Mouse (Mus musculus) CH12.LX (cell line): ENCODE data around the gene Celf5. TPM values are rescaled to one million over a fixed set of nuclear protein-coding genes. Genes with fewer than 3 reads are reported as not detected.

Experiments used
- DNase-seq: peaks from one replicate; pipeline ENCODE4 v3.0.0-alpha.2; 2013; ENCODE audit errors: extremely low read depth
- H3K27ac ChIP-seq: 2 replicates; pipeline ENCODE4 v1.5.1; 2012; ENCODE audit warnings: low read depth, mild to moderate bottlenecking, control low read depth, moderate library complexity; ENCODE audit not compliant: insufficient read depth
- H3K27me3 ChIP-seq: replicated peaks from 2 replicates; pipeline ENCODE3; 2012; ENCODE audit warnings: inconsistent platforms
- H3K36me3 ChIP-seq, 2 experiments: replicated peaks in 1 of 2; 2 replicates each; pipeline versions ENCODE3 to v1.6.1; 2012; ENCODE audit warnings: inconsistent platforms in 1 of 2, low read length in 1 of 2, mild to moderate bottlenecking in 1 of 2, mixed read lengths in 1 of 2, moderate library complexity in 1 of 2; ENCODE audit not compliant: control insufficient read depth in 1 of 2, insufficient read depth in 1 of 2
- H3K4me1 ChIP-seq, 2 experiments: 2 replicates each; pipeline ENCODE4 v1.6.1; 2012; ENCODE audit warnings: inconsistent platforms in 1 of 2, moderate library complexity in 1 of 2; ENCODE audit not compliant: insufficient read depth in 2 of 2, control insufficient read depth in 1 of 2
- H3K4me2 ChIP-seq: 2 replicates; pipeline ENCODE4 v1.6.1; 2012; ENCODE audit warnings: low read depth, mild to moderate bottlenecking, control low read depth; ENCODE audit not compliant: poor library complexity, insufficient read depth, severe bottlenecking
- H3K4me3 ChIP-seq, 3 experiments: fragments of 150-350 bp in 1 of 3; sonication (generic) in 1 of 3; replicated peaks in 1 of 3; 2 replicates each; pipeline versions ENCODE3 to v1.5.1; 2011 to 2012; ENCODE audit warnings: low read depth in 2 of 3, low read length in 2 of 3, mild to moderate bottlenecking in 2 of 3, moderate library complexity in 2 of 3, control low read depth in 1 of 3, improper control_type of control experiment in 1 of 3, inconsistent platforms in 1 of 3, mixed read lengths in 1 of 3; ENCODE audit not compliant: poor library complexity in 1 of 3
- H3K79me2 ChIP-seq: replicated peaks from 2 replicates; pipeline ENCODE4 v1.6.1; 2012; ENCODE audit warnings: mild to moderate bottlenecking, moderate library complexity; ENCODE audit not compliant: control insufficient read depth, poor library complexity, insufficient read depth, severe bottlenecking; ENCODE audit errors: extremely low read depth
- H3K9ac ChIP-seq: 2 replicates; pipeline ENCODE4 v1.6.1; 2012; ENCODE audit warnings: low read depth, mild to moderate bottlenecking, control low read depth, moderate library complexity; ENCODE audit not compliant: insufficient read depth
- H3K9me3 ChIP-seq: replicated peaks from 2 replicates; pipeline ENCODE3; 2012; ENCODE audit warnings: low read length, inconsistent platforms, mixed read lengths
- BHLHE40 ChIP-seq: IDR thresholded peaks from 2 replicates; pipeline ENCODE4 v1.6.1; 2011; ENCODE audit warnings: mild to moderate bottlenecking, low read depth, low read length, improper control_type of control experiment
- CHD1 ChIP-seq: IDR thresholded peaks from 2 replicates; pipeline ENCODE4 v1.6.1; 2012; ENCODE audit warnings: low read depth, low read length, improper control_type of control experiment, inconsistent platforms
- CHD2 ChIP-seq: IDR thresholded peaks from 2 replicates; pipeline ENCODE4 v1.6.1; 2011; ENCODE audit warnings: low read length, improper control_type of control experiment
- CTCF ChIP-seq, 2 experiments: IDR thresholded peaks in 1 of 2; conservative IDR thresholded peaks in 1 of 2; 2 replicates each; pipeline ENCODE4 v1.5.1; 2011 to 2012; ENCODE audit warnings: low read depth in 2 of 2, low read length in 2 of 2, improper control_type of control experiment in 1 of 2, inconsistent platforms in 1 of 2, mild to moderate bottlenecking in 1 of 2, moderate library complexity in 1 of 2
- E2F4 ChIP-seq: IDR thresholded peaks from 2 replicates; pipeline ENCODE4 v1.6.1; 2011; ENCODE audit warnings: low read depth, low read length, improper control_type of control experiment; ENCODE audit not compliant: insufficient replicate concordance
- ELF1 ChIP-seq: IDR thresholded peaks from 2 replicates; pipeline ENCODE4 v1.6.1; 2014; ENCODE audit warnings: low read depth, mild to moderate bottlenecking, inconsistent platforms, low read length, improper control_type of control experiment
- EP300 ChIP-seq: IDR thresholded peaks from 2 replicates; pipeline ENCODE4 v1.6.1; 2011; ENCODE audit warnings: low read length, improper control_type of control experiment
- ETS1 ChIP-seq: conservative IDR thresholded peaks from 2 replicates; pipeline ENCODE4 v1.6.1; 2012; ENCODE audit warnings: low read depth, mild to moderate bottlenecking, inconsistent platforms, low read length, improper control_type of control experiment, moderate library complexity
- GABPA ChIP-seq: IDR thresholded peaks from 2 replicates; pipeline ENCODE4 v1.6.1; 2012; ENCODE audit warnings: low read depth, low read length, improper control_type of control experiment, inconsistent platforms; ENCODE audit not compliant: insufficient replicate concordance
- HCFC1 ChIP-seq: IDR thresholded peaks from 2 replicates; pipeline ENCODE4 v1.6.1; 2012; ENCODE audit warnings: low read depth, mild to moderate bottlenecking, inconsistent platforms, low read length, improper control_type of control experiment
- IRF4 ChIP-seq: IDR thresholded peaks from 2 replicates; pipeline ENCODE4 v1.6.1; 2014; ENCODE audit warnings: low read depth, mild to moderate bottlenecking, inconsistent platforms, low read length, improper control_type of control experiment
- JUN ChIP-seq: IDR thresholded peaks from 2 replicates; pipeline ENCODE4 v1.6.1; 2011; ENCODE audit warnings: low read depth, mild to moderate bottlenecking, low read length, improper control_type of control experiment, moderate library complexity; ENCODE audit not compliant: insufficient read depth
- JUND ChIP-seq: conservative IDR thresholded peaks from 2 replicates; pipeline ENCODE4 v1.6.1; 2011; ENCODE audit warnings: low read depth, low read length, improper control_type of control experiment
- KAT2A ChIP-seq: IDR thresholded peaks from 2 replicates; pipeline ENCODE4 v1.6.1; 2012; ENCODE audit warnings: low read length, improper control_type of control experiment, inconsistent platforms; ENCODE audit not compliant: insufficient replicate concordance
- MAFK ChIP-seq: IDR thresholded peaks from 2 replicates; pipeline ENCODE4 v1.6.1; 2011; ENCODE audit warnings: low read length, improper control_type of control experiment; ENCODE audit not compliant: insufficient replicate concordance
- MAX ChIP-seq: IDR thresholded peaks from 2 replicates; pipeline ENCODE4 v1.6.1; 2011; ENCODE audit warnings: low read length, improper control_type of control experiment
- MAZ ChIP-seq: IDR thresholded peaks from 2 replicates; pipeline ENCODE4 v1.6.1; 2012; ENCODE audit warnings: low read depth, mild to moderate bottlenecking, inconsistent platforms, low read length, improper control_type of control experiment, moderate library complexity
- MEF2A ChIP-seq: IDR thresholded peaks from 2 replicates; pipeline ENCODE4 v1.6.1; 2014; ENCODE audit warnings: low read depth, mild to moderate bottlenecking, inconsistent platforms, low read length, improper control_type of control experiment, borderline replicate concordance
- MXI1 ChIP-seq: IDR thresholded peaks from 2 replicates; pipeline ENCODE4 v1.6.1; 2011; ENCODE audit warnings: mild to moderate bottlenecking, low read depth, low read length, improper control_type of control experiment
- MYC ChIP-seq: IDR thresholded peaks from 2 replicates; pipeline ENCODE4 v1.6.1; 2011; ENCODE audit warnings: low read depth, mild to moderate bottlenecking, improper control_type of control experiment, low read length
- NELFE ChIP-seq: IDR thresholded peaks from 2 replicates; pipeline ENCODE4 v1.6.1; 2011; ENCODE audit warnings: low read depth, low read length, improper control_type of control experiment
- NRF1 ChIP-seq: IDR thresholded peaks from 2 replicates; pipeline ENCODE4 v1.6.1; 2014; ENCODE audit warnings: low read depth, mild to moderate bottlenecking, inconsistent platforms, low read length, improper control_type of control experiment, moderate library complexity
- PAX5 ChIP-seq: IDR thresholded peaks from 2 replicates; pipeline ENCODE4 v1.6.1; 2012; ENCODE audit warnings: low read length, inconsistent platforms, mixed read lengths
- POLR2A ChIP-seq: IDR thresholded peaks from 2 replicates; pipeline ENCODE4 v1.6.1; 2011; ENCODE audit warnings: low read depth, mild to moderate bottlenecking, improper control_type of control experiment, low read length
- POLR2AphosphoS2 ChIP-seq: IDR thresholded peaks from 2 replicates; pipeline ENCODE4 v1.6.1; 2011; ENCODE audit warnings: low read depth, low read length, improper control_type of control experiment
- RAD21 ChIP-seq: IDR thresholded peaks from 2 replicates; pipeline ENCODE4 v1.6.1; 2011; ENCODE audit warnings: low read depth, mild to moderate bottlenecking, low read length, improper control_type of control experiment, moderate library complexity
- RCOR1 ChIP-seq: conservative IDR thresholded peaks from 2 replicates; pipeline ENCODE4 v1.6.1; 2012; ENCODE audit warnings: low read depth, mild to moderate bottlenecking, inconsistent platforms, low read length, improper control_type of control experiment
- SIN3A ChIP-seq: IDR thresholded peaks from 2 replicates; pipeline ENCODE4 v1.6.1; 2012; ENCODE audit warnings: low read length, improper control_type of control experiment, inconsistent platforms
- SMC3 ChIP-seq: IDR thresholded peaks from 2 replicates; pipeline ENCODE4 v1.6.1; 2011; ENCODE audit warnings: low read depth, low read length, improper control_type of control experiment
- TBP ChIP-seq: conservative IDR thresholded peaks from 2 replicates; pipeline ENCODE4 v1.6.1; 2011; ENCODE audit warnings: low read depth, low read length, improper control_type of control experiment
- TCF12 ChIP-seq: IDR thresholded peaks from 2 replicates; pipeline ENCODE4 v1.6.1; 2014; ENCODE audit warnings: low read depth, mild to moderate bottlenecking, inconsistent platforms, low read length, improper control_type of control experiment
- UBTF ChIP-seq: IDR thresholded peaks from 2 replicates; pipeline ENCODE4 v1.6.1; 2012; ENCODE audit warnings: low read depth, mild to moderate bottlenecking, inconsistent platforms, low read length, improper control_type of control experiment, moderate library complexity
- USF1 ChIP-seq: IDR thresholded peaks from 2 replicates; pipeline ENCODE4 v1.6.1; 2014; ENCODE audit warnings: low read depth, mild to moderate bottlenecking, inconsistent platforms, low read length, improper control_type of control experiment
- USF2 ChIP-seq: conservative IDR thresholded peaks from 2 replicates; pipeline ENCODE4 v1.6.1; 2011; ENCODE audit warnings: low read depth, low read length, improper control_type of control experiment
- ZC3H11A ChIP-seq: IDR thresholded peaks from 2 replicates; pipeline ENCODE4 v1.6.1; 2012; ENCODE audit warnings: low read depth, mild to moderate bottlenecking, inconsistent platforms, low read length, improper control_type of control experiment
- ZKSCAN1 ChIP-seq: IDR thresholded peaks from 2 replicates; pipeline ENCODE4 v1.6.1; 2012; ENCODE audit warnings: low read depth, inconsistent platforms, low read length, improper control_type of control experiment, borderline replicate concordance
- ZMIZ1 ChIP-seq: IDR thresholded peaks from 2 replicates; pipeline ENCODE4 v1.6.1; 2012; ENCODE audit warnings: low read depth, mild to moderate bottlenecking, inconsistent platforms, low read length, improper control_type of control experiment
- ZNF384 ChIP-seq: IDR thresholded peaks from 2 replicates; pipeline ENCODE4 v1.6.1; 2012; ENCODE audit warnings: low read depth, low read length, improper control_type of control experiment, inconsistent platforms
- dilution Hi-C: fragments of 300-500 bp; cut with MboI; formaldehyde crosslinking; loops from 2 replicates; pipeline ENCODE4 v1.14.3; 2020; ENCODE audit warnings: low sequenced_read_pairs; ENCODE audit not compliant: extremely low pct_unique_long_range_greater_than_20kb, extremely low pct_ligation_motif_present
- in situ Hi-C: fragments of 300-500 bp; cut with MboI; formaldehyde crosslinking; loops from 3 replicates; pipeline ENCODE4 v1.14.3; 2019; ENCODE audit warnings: low sequenced_read_pairs, low pct_ligation_motif_present, low pct_unique_long_range_greater_than_20kb, mixed read lengths
- polyA plus RNA-seq: library from polyadenylated mRNA; unstranded; fragments of >175 nt; gene quantifications from 2 replicates; pipeline ENCODE4 v1.2.1, GENCODE M21; 2012; ENCODE audit warnings: low read depth; ENCODE audit not compliant: insufficient read length
- total RNA-seq, 2 experiments: library from RNA; depleted of rRNA; stranded (reverse); fragments of 300-350 nt in 1 of 2; fragments of >200 nt in 1 of 2; gene quantifications; 2 replicates each; pipeline ENCODE4 v1.2.3; 2012 to 2014

Gene Celf5
- total and polyA plus RNA-seq, 3 experiments = 0.07 to 0.08 TPM; not detected in 1

DNA sequence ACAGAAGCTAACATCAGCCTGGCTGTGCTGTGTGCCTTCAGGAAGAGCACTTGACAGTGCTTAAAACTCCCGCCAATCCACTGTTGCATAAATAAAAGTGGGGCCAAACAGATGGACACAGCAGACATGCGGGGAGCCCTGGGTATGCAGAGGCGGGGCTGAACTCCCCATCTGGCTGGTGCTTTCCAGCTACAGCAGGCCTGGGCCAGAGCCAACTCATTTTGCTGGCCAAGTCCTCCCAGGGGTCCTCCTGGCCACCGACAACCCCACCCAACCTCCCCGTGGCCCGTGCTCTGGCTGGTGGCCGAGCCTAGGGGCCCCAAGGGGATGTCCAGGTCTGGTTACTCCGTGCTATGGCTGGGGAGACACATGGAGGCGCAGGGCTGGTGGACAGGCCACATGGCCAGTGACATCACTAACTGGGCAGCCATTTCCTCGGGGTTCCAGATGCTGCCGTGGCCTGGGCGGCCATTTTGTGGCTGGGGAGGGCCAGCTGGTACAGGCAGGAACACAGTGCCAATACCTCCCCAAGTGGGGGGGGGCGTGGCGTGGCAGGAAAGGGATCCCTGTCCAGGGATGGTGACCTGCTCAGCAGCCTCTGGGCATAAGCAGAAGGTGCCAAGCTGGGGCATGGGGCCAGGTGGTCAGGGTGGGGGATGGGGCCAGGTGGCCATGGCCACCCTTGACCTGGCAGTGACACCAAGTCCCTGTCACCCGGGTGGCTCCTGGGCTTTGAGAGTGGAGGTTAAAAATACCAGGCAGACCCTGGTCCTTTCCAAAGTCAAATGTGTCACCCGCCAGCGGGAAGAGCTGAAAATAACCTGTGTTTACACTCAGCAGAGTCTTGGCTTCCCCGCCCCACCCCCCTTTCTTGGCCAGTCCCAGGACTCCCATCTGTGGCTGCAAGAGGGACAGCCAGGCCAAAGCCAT is 70.8 kb downstream of the Celf5 start:
- peak overlapping the region in 1 of 3 experiments; percentile 6 for H3K4me3 ChIP-seq
- no peak for DNase-seq
- TF ChIP-seq EP300 (no peak), MAFK (no peak), UBTF (no peak), MAZ (no peak), USF1 (peak; percentile 37; the same call in 1 of the 2 replicates), ZMIZ1 (no peak), MXI1 (peak; percentile 43; the same call in 1 of the 2 replicates), TCF12 (peak; percentile 66), CTCF (conservative IDR thresholded peaks at IDR 0.05 in 1 of 2, IDR thresholded peaks at IDR 0.05 in 1 of 2; ENCODE audit: low read depth in 2 of 2, low read length in 2 of 2) (no peak), ZKSCAN1 (no peak), RAD21 (no peak), BHLHE40 (peak; percentile 57), ZNF384 (no peak), MAX (no peak), TBP (no peak), GABPA (no peak), RCOR1 (no peak), HCFC1 (no peak), PAX5 (no peak), E2F4 (no peak), JUND (no peak), NRF1 (peak; percentile 73), MEF2A (no peak; the same call in 1 of the 2 replicates), ELF1 (no peak), POLR2AphosphoS2 (no peak), CHD2 (no peak), NELFE (no peak), CHD1 (no peak), ETS1 (peak; percentile 62; the same call in 1 of the 2 replicates), SMC3 (no peak), MYC (no peak), JUN (no peak), KAT2A (no peak), SIN3A (no peak), USF2 (no peak), ZC3H11A (peak; percentile 77), IRF4 (0 out of 2 replicates have a peak, but pooled peaks have one; percentile 38), POLR2A (no peak)
- H3K9ac ChIP-seq = no peak overlapping the region
- in situ Hi-C loops = no loop called here
- H3K4me2 ChIP-seq = no peak overlapping the region; the same call in 1 of the 2 replicates
- 0 out of 2 replicates have a peak, but pooled peaks cover 5% of the 10 kb centered on the region for H3K79me2 ChIP-seq
- H3K27me3 ChIP-seq = no peaks in the 10 kb centered on the region
- H3K4me1 ChIP-seq = peaks cover 66 to 89% of the 10 kb centered on the region in 2 experiments
- peak overlapping the region; percentile 61 for H3K27ac ChIP-seq
- no peaks in the 10 kb centered on the region for H3K9me3 ChIP-seq
- dilution Hi-C loops = no loop called here
- H3K36me3 ChIP-seq = peaks cover 25 to 52% of the 10 kb centered on the region in 2 experiments
